Mouse (Mus musculus) heart, embryonic 15.5 days (tissue): ENCODE data around the gene Ccl1. TPM values are rescaled to one million over a fixed set of nuclear protein-coding genes. Genes with fewer than 3 reads are reported as not detected.

Experiments used
- ATAC-seq: fragments of 200-750 bp; cut with Nextera tagmentation; replicated peaks from 2 replicates; pipeline ENCODE4 v1.8.0; 2017; ENCODE audit warnings: low read depth, moderate TSS enrichment; ENCODE audit not compliant: insufficient number of reproducible peaks, insufficient read depth, low FRiP score
- H3K27ac ChIP-seq: fragments of 300-500 bp; sonication (generic); 2 replicates; pipeline ENCODE4 v1.5.1; 2015; ENCODE audit warnings: mild to moderate bottlenecking, inconsistent platforms
- H3K27me3 ChIP-seq: fragments of 300-500 bp; sonication (generic); 2 replicates; pipeline ENCODE4 v1.6.1; 2015; ENCODE audit warnings: inconsistent platforms
- H3K36me3 ChIP-seq: fragments of 300-500 bp; sonication (generic); 2 replicates; pipeline ENCODE4 v1.6.1; 2015; ENCODE audit warnings: mild to moderate bottlenecking, inconsistent platforms
- H3K4me1 ChIP-seq: fragments of 300-500 bp; sonication (generic); replicated peaks from 2 replicates; pipeline ENCODE4 v1.6.1; 2015; ENCODE audit warnings: inconsistent platforms
- H3K4me2 ChIP-seq: fragments of 300-500 bp; sonication (generic); 2 replicates; pipeline ENCODE4 v1.6.1; 2015; ENCODE audit warnings: inconsistent platforms, mild to moderate bottlenecking, moderate library complexity
- H3K4me3 ChIP-seq: fragments of 300-500 bp; sonication (generic); 2 replicates; pipeline ENCODE4 v1.5.1; 2015; ENCODE audit warnings: mild to moderate bottlenecking, inconsistent platforms
- H3K9ac ChIP-seq: fragments of 300-500 bp; sonication (generic); 2 replicates; pipeline ENCODE4 v1.6.1; 2015; ENCODE audit warnings: mild to moderate bottlenecking, inconsistent platforms
- H3K9me3 ChIP-seq: fragments of 300-500 bp; sonication (generic); replicated peaks from 2 replicates; pipeline ENCODE4 v1.6.1; 2016; ENCODE audit warnings: inconsistent platforms
- whole genome bisulfite sequencing: fragments of 180-500 bp; shearing (Covaris S2); methylation state at CpG from one replicate; pipeline ENCODE4 v1.1.7; 2015; ENCODE audit warnings: mixed read lengths; 5-methylcytosine and 5-hydroxymethylcytosine counted together
- polyA plus RNA-seq: library from polyadenylated mRNA; unstranded; fragments of >200 nt; fragmentation: Nextera tagmentation; extraction: Ambion mirVana; gene quantifications from 2 replicates; pipeline ENCODE4 v1.2.1, GENCODE M21; 2015

Ccl1 gene
- polyA plus RNA-seq, 1 experiment from 2014 or later, result not detected

- 29% methylated on average over 5 of the region's 5 CpGs for WGBS
- Histone ChIP-seq H3K27me3 (peaks cover 29% of the 10 kb centered on the region), H3K27ac (no peak overlapping the region), H3K9ac (no peak overlapping the region), H3K4me1 (peaks cover 2% of the 10 kb centered on the region; the same call in 1 of the 2 replicates), H3K36me3 (no peaks in the 10 kb centered on the region), H3K4me2 (no peak overlapping the region), H3K4me3 (no peak overlapping the region), H3K9me3 (no peaks in the 10 kb centered on the region)
- no peak for ATAC-seq
Observed at GRCm38 (mm10) chr11:82177711-82178110, 127.8 kb downstream of the Ccl1 start.

- H3K27ac ChIP-seq, result no peak overlapping the region
- no peak overlapping the region for H3K4me3 ChIP-seq
- 26% methylated on average over 3 of the region's 3 CpGs for WGBS
- no peak overlapping the region for H3K9ac ChIP-seq
- H3K4me1 ChIP-seq, result no peaks in the 10 kb centered on the region
- no peaks in the 10 kb centered on the region for H3K36me3 ChIP-seq
- no peak overlapping the region for H3K4me2 ChIP-seq
- H3K9me3 ChIP-seq, result no peaks in the 10 kb centered on the region
- ATAC-seq, result no peak
- peaks cover 16% of the 10 kb centered on the region; the same call in 1 of the 2 replicates for H3K27me3 ChIP-seq
Observed at GRCm38 (mm10) chr11:82174794-82175193, 130.7 kb downstream of the Ccl1 start.

GRCm38 (mm10) chr11:82173491-82173890, 132.0 kb downstream of the Ccl1 start:
- ATAC-seq, result no peak
- Histone ChIP-seq H3K4me3 (no peak overlapping the region), H3K9me3 (no peaks in the 10 kb centered on the region), H3K9ac (no peak overlapping the region), H3K4me2 (no peak overlapping the region), H3K36me3 (no peaks in the 10 kb centered on the region), H3K27me3 (peaks cover 4% of the 10 kb centered on the region; the same call in 1 of the 2 replicates), H3K27ac (no peak overlapping the region), H3K4me1 (no peaks in the 10 kb centered on the region)
- 73% methylated on average over 2 of the region's 2 CpGs for WGBS

GRCm38 (mm10) chr11:82171316-82172071, 134.0 kb downstream of the Ccl1 start:
- no peak overlapping the region for H3K9ac ChIP-seq
- no peak for ATAC-seq
- 64% methylated on average over 7 of the region's 7 CpGs for WGBS
- H3K4me1 ChIP-seq, result no peaks in the 10 kb centered on the region
- H3K27me3 ChIP-seq, result no peaks in the 10 kb centered on the region
- H3K4me3 ChIP-seq, result no peak overlapping the region
- H3K9me3 ChIP-seq, result no peaks in the 10 kb centered on the region
- H3K27ac ChIP-seq, result no peak overlapping the region
- H3K36me3 ChIP-seq, result no peaks in the 10 kb centered on the region
- no peak overlapping the region for H3K4me2 ChIP-seq

GRCm38 (mm10) chr11:82169456-82169855, 136.0 kb downstream of the Ccl1 start:
- H3K36me3 ChIP-seq, result no peaks in the 10 kb centered on the region
- H3K27me3 ChIP-seq, result no peaks in the 10 kb centered on the region
- H3K9me3 ChIP-seq, result no peaks in the 10 kb centered on the region
- ATAC-seq, result no peak
- H3K27ac ChIP-seq, result no peak overlapping the region
- no peak overlapping the region for H3K4me2 ChIP-seq
- no peak overlapping the region for H3K9ac ChIP-seq
- no peak overlapping the region for H3K4me3 ChIP-seq
- 90% methylated on average over 4 of the region's 4 CpGs for WGBS
- no peaks in the 10 kb centered on the region for H3K4me1 ChIP-seq

GRCm38 (mm10) chr11:82168308-82168707, 137.2 kb downstream of the Ccl1 start:
- ATAC-seq, result no peak
- no peak overlapping the region for H3K4me3 ChIP-seq
- no peaks in the 10 kb centered on the region for H3K27me3 ChIP-seq
- H3K9me3 ChIP-seq, result no peaks in the 10 kb centered on the region
- H3K36me3 ChIP-seq, result no peaks in the 10 kb centered on the region
- no peak overlapping the region for H3K9ac ChIP-seq
- H3K4me1 ChIP-seq, result no peaks in the 10 kb centered on the region
- H3K4me2 ChIP-seq, result no peak overlapping the region
- no peak overlapping the region for H3K27ac ChIP-seq
- 93% methylated on average over 2 of the region's 2 CpGs for WGBS

- Histone ChIP-seq H3K27ac (no peak overlapping the region), H3K4me1 (no peaks in the 10 kb centered on the region), H3K9ac (no peak overlapping the region), H3K4me3 (no peak overlapping the region), H3K27me3 (no peaks in the 10 kb centered on the region), H3K36me3 (no peaks in the 10 kb centered on the region), H3K9me3 (no peaks in the 10 kb centered on the region), H3K4me2 (no peak overlapping the region)
- 59% methylated on average over 8 of the region's 8 CpGs for WGBS
- no peak for ATAC-seq
Observed at GRCm38 (mm10) chr11:82163285-82163684, 142.2 kb downstream of the Ccl1 start.

- Histone ChIP-seq H3K27me3 (no peaks in the 10 kb centered on the region), H3K27ac (no peak overlapping the region), H3K4me3 (no peak overlapping the region), H3K9me3 (no peaks in the 10 kb centered on the region), H3K4me2 (no peak overlapping the region), H3K4me1 (no peaks in the 10 kb centered on the region), H3K9ac (no peak overlapping the region), H3K36me3 (no peaks in the 10 kb centered on the region)
- ATAC-seq, result no peak
- WGBS, result 83% methylated on average over 2 of the region's 2 CpGs
Observed at GRCm38 (mm10) chr11:82159126-82159525, 146.4 kb downstream of the Ccl1 start.

GRCm38 (mm10) chr11:82139492-82140094, 165.9 kb downstream of the Ccl1 start:
- Histone ChIP-seq H3K4me1 (no peaks in the 10 kb centered on the region), H3K4me2 (no peak overlapping the region), H3K9me3 (no peaks in the 10 kb centered on the region), H3K27me3 (no peaks in the 10 kb centered on the region), H3K27ac (no peak overlapping the region), H3K36me3 (no peaks in the 10 kb centered on the region), H3K9ac (no peak overlapping the region), H3K4me3 (no peak overlapping the region)
- no peak for ATAC-seq
- 48% methylated on average over 7 of the region's 7 CpGs for WGBS

- 78% methylated on average over 2 of the region's 2 CpGs for WGBS
- no peak overlapping the region for H3K9ac ChIP-seq
- ATAC-seq, result no peak
Observed at GRCm38 (mm10) chr11:82136196-82136595, 169.3 kb downstream of the Ccl1 start.

GRCm38 (mm10) chr11:82132977-82133376, 172.5 kb downstream of the Ccl1 start:
- Histone ChIP-seq H3K9me3 (no peaks in the 10 kb centered on the region), H3K27ac (no peak overlapping the region), H3K4me2 (no peak overlapping the region), H3K4me3 (no peak overlapping the region), H3K4me1 (no peaks in the 10 kb centered on the region), H3K9ac (no peak overlapping the region), H3K27me3 (no peaks in the 10 kb centered on the region), H3K36me3 (no peaks in the 10 kb centered on the region)
- WGBS, result 56% methylated on average over 1 of the region's 1 CpGs
- ATAC-seq, result no peak

More at GRCm38 (mm10) chr11:82136196-82136595, 169.3 kb downstream of the Ccl1 start:
- Histone ChIP-seq H3K4me1 (no peaks in the 10 kb centered on the region), H3K27me3 (no peaks in the 10 kb centered on the region), H3K4me3 (no peak overlapping the region), H3K9me3 (no peaks in the 10 kb centered on the region), H3K36me3 (no peaks in the 10 kb centered on the region), H3K27ac (no peak overlapping the region), H3K4me2 (no peak overlapping the region)
